Mouse (Mus musculus) G1E (cell line): ENCODE measurements around the gene Rnf216.

Experiments
- CTCF ChIP-seq: IDR thresholded peaks from 2 replicates; pipeline ENCODE4 v1.5.1; 2012; ENCODE audit warnings: low read depth, low read length, inconsistent platforms, mixed read lengths
- GATA1 ChIP-seq: IDR thresholded peaks from 2 replicates; pipeline ENCODE4 v1.6.1; 2012; ENCODE audit warnings: borderline replicate concordance, low read length, inconsistent platforms, mixed read lengths
- GATA2 ChIP-seq: IDR thresholded peaks from 2 replicates; pipeline ENCODE4 v1.6.1; 2012; ENCODE audit warnings: low read depth, low read length, inconsistent platforms, borderline replicate concordance
- POLR2AphosphoS5 ChIP-seq: IDR thresholded peaks from 2 replicates; pipeline ENCODE4 v1.6.1; 2012; ENCODE audit warnings: low read depth, low read length, inconsistent platforms; ENCODE audit not compliant: insufficient replicate concordance
- TAL1 ChIP-seq: conservative IDR thresholded peaks from 2 replicates; pipeline ENCODE4 v1.6.1; 2012; ENCODE audit warnings: low read depth, low read length, inconsistent platforms, mixed read lengths

- TF ChIP-seq GATA1 (no peak), CTCF (no peak), TAL1 (no peak), POLR2AphosphoS5 (no peak), GATA2 (no peak)
These were observed 12.1 kb upstream of the Rnf216 start for GRCm38 (mm10) chr5:143124805-143125378.
